Mouse (Mus musculus) gastrocnemius, postnatal 25 days (tissue): ENCODE results near the gene Stam. TPM values are rescaled to one million over a fixed set of nuclear protein-coding genes. Genes with fewer than 3 reads are reported as not detected.
"Not testable (repeated sequence)": the region's sequence is repeated elsewhere in the genome, so short reads cannot be mapped to it uniquely, and the experiment has no call there.

Source experiments
- DNase-seq: peaks from one replicate; pipeline ENCODE4 v3.0.0; 2022
- total RNA-seq, 2 experiments: library from RNA; stranded (reverse); gene quantifications; 1 replicate in 1 of 2; 2 replicates in 1 of 2; pipeline ENCODE4 v1.2.3; 2021

Stam gene
- total RNA-seq, 2 experiments from 2014 or later = 17.6 to 18.7 TPM

GRCm38 (mm10) chr2:14192046-14192445, 118.1 kb downstream of the Stam start:
- DNase-seq = no peak

- not testable (repeated sequence) for DNase-seq
Observed at GRCm38 (mm10) chr2:14198325-14198903, 124.5 kb downstream of the Stam start.

Other genes starting within 250 kb of the Stam start
- 100 to 1,000 TPM; 247 to 255 TPM for gene Hacd1, start 18.0 kb upstream of the Stam start, total RNA-seq
- under 1 TPM; 0.21 to 0.31 TPM for gene Tmem236, start 100.4 kb downstream of the Stam start, total RNA-seq
- 10 to 100 TPM; 15.2 to 17.7 TPM for gene Mrc1, start 155.3 kb downstream of the Stam start, total RNA-seq